Mouse (Mus musculus) right cerebral cortex, postnatal 10 days (tissue): Measurements from ENCODE around the gene Fgl2.
"Not testable (repeated sequence)": the region's sequence is repeated elsewhere in the genome, so short reads cannot be mapped to it uniquely, and the experiment has no call there.

Experiments
- DNase-seq, 2 experiments: peaks; one replicate each; pipeline ENCODE4 v3.0.0; 2021; ENCODE audit warnings: low spot score in 2 of 2

Fgl2 gene

GRCm38 (mm10) chr5:21372493-21373179 lies at the start of gene Fgl2:
Gene Fgl2 (plus strand): TSS chr5:21372642.
- peak; percentile 64 to 66 for DNase-seq

- DNase-seq = peak in 1 of 2 experiments; percentile 40
Measured at GRCm38 (mm10) chr5:21326494-21326893, 45.9 kb upstream of the Fgl2 start.

- no peak for DNase-seq
Measured at GRCm38 (mm10) chr5:21328560-21328959, 43.9 kb upstream of the Fgl2 start.

GRCm38 (mm10) chr5:21329672-21330665 lies 42.5 kb upstream of the Fgl2 start:
- DNase-seq = no peak

- DNase-seq = no peak
Measured at GRCm38 (mm10) chr5:21331656-21332055, 40.8 kb upstream of the Fgl2 start.

- no peak for DNase-seq
Measured at GRCm38 (mm10) chr5:21332119-21332518, 40.3 kb upstream of the Fgl2 start.

- not testable (repeated sequence) for DNase-seq
Measured at GRCm38 (mm10) chr5:21342265-21342664, 30.2 kb upstream of the Fgl2 start.

- DNase-seq = no peak
Measured at GRCm38 (mm10) chr5:21348366-21348765, 24.1 kb upstream of the Fgl2 start.

GRCm38 (mm10) chr5:21351678-21352077 lies 20.8 kb upstream of the Fgl2 start:
- no peak for DNase-seq

- no peak for DNase-seq
Measured at GRCm38 (mm10) chr5:21358648-21359047, 13.8 kb upstream of the Fgl2 start.

- DNase-seq = no peak
Measured at GRCm38 (mm10) chr5:21363343-21363742, 9.1 kb upstream of the Fgl2 start.

- no peak for DNase-seq
Measured at GRCm38 (mm10) chr5:21366338-21367053, 5.9 kb upstream of the Fgl2 start.

- no peak for DNase-seq
Measured at GRCm38 (mm10) chr5:21367514-21367913, 4.9 kb upstream of the Fgl2 start.

GRCm38 (mm10) chr5:21370218-21370947 lies 2.1 kb upstream of the Fgl2 start:
- DNase-seq = no peak

GRCm38 (mm10) chr5:21371920-21372319 lies 522 bp upstream of the Fgl2 start:
- no peak for DNase-seq

GRCm38 (mm10) chr5:21373180-21373518 lies 707 bp downstream of the Fgl2 start:
- DNase-seq = no peak

GRCm38 (mm10) chr5:21376935-21377334 lies 4.5 kb downstream of the Fgl2 start:
- DNase-seq = no peak

- no peak for DNase-seq
Measured at GRCm38 (mm10) chr5:21378397-21378796, 6.0 kb downstream of the Fgl2 start.

GRCm38 (mm10) chr5:21381986-21382385 lies 9.5 kb downstream of the Fgl2 start:
- DNase-seq = no peak

- DNase-seq = no peak
Measured at GRCm38 (mm10) chr5:21382678-21383077, 10.2 kb downstream of the Fgl2 start.
